Mouse (Mus musculus) frontal cortex, postnatal 36 days (tissue): ENCODE data around the gene Aox2.

Source experiments
- DNase-seq, 2 experiments: peaks; one replicate each; pipeline ENCODE4 v3.0.0; 2022; ENCODE audit warnings: low spot score in 2 of 2

Aox2 gene

GRCm38 (mm10) chr1:58278026-58278425 lies at the start of gene Aox2:
Gene Aox2 (plus strand): TSS chr1:58278326.
- DNase-seq, result no peak

- DNase-seq, result no peak
Observed at GRCm38 (mm10) chr1:58228916-58229315, 49.2 kb upstream of the Aox2 start.

DNA sequence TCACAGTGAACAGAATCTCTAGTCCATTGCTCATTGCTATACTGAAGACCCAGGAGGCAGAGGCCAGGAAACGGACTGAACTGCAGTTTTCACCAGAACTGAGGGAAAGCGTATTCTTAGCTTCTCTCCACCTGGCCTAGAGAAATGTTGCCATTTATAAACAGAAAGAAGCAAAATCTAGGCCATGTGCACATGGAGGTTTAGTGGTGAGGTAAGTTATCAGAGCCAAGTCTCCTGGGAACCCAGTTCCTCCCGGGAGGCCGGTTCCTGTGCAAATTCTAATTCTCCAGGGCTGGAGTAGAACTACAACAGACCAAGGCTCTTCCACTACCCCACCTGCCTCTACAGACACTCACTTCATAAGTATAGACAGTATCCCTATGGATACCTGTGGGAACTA lies 48.4 kb upstream of the Aox2 start:
- DNase-seq, result no peak

DNA sequence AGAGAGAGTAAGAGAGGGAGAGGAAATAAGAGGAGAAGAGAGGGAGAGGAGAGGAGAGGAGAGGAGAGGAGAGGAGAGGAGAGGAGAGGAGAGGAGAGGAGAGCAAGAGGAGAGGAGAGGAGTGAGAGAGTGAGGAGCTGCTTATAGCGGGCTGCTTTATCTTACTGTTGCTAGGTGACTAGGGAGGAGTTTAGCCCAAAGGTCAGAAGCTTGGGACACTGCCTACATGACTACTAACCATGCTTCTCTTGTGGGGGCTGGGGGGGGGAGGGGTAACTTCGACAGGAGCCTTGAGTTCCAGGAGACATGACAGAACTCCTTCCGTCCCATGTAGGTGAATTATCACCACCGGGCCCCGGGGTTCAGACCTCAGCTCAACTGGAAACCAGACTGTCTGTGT lies 47.6 kb upstream of the Aox2 start:
- DNase-seq, result no peak

DNA sequence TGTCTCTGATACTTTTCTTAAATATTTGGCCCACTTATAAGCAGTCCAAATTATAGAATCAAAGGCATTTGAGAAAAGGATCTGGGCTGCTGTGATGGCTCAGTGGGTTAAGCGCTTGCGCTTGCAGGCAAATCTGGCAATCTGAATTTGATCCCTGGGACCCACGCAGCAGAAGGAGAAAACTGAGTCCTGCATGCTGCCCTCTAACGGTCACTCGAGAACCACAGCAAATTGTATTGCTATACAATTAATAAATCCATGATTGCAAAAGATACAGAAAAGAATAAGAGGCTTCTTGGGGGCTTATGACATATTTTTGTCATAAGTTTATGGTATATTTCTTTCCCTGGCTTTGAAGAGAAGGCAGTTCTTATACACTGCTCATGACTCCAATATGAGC lies 42.7 kb upstream of the Aox2 start:
- DNase-seq, result no peak

DNA sequence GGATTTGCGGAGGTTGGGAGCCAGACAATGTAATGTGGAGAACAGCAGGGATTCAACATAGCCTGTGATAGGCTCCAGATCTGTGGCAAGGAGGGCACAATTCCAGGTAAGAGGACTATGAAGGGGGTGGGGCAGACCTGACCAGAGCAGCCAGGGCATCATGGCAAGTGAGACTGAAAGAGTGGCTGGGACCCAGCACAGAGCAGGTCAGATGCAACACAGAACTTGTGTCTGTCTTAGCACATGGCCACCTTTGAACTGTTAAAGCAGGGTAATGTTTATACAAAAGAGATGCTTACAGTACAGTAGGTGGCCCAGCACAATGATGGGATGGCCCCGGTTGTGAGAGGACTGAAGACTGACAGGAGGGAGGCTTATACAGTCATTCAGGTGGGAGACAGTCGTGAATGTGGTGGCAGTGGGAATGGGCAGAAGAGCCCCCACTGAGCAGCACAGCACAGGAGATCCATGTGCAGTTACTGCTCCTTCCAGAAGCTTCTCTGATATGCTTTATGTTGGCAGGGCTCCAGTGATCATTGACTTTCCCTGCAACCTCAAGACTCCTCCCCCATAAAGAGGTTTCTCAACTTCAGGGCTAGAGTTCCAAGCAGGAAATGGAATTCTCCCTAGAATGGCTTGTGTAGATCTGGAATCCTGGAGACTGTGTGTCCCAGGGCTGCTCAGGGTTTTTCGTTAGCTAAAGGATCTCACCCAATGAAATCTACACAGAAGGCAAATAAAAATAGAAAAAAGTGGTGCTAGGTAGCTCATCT lies 40.4 kb upstream of the Aox2 start:
- DNase-seq, result no peak

GRCm38 (mm10) chr1:58238440-58238839 lies 39.7 kb upstream of the Aox2 start:
- no peak for DNase-seq

DNA sequence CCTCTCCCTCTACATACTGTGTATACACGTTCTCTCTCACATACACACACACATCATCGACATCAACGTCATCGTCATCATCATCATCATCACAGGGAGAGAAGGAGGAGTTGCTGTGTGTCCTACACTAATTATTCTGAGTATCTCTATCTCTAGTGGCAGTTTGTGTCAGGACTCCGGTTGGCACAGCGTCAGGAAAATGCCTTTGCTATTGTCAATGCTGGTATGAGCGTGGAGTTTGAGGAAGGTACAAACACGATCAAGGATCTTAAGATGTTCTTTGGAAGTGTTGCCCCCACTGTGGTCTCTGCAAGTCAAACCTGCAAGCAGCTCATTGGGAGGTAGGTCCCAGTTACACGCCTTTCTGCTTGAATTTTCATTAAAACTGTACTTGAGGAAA lies 39.2 kb upstream of the Aox2 start:
- DNase-seq, result no peak

GRCm38 (mm10) chr1:58240347-58240746 lies 37.8 kb upstream of the Aox2 start:
- DNase-seq, result no peak

GRCm38 (mm10) chr1:58244487-58244886 lies 33.6 kb upstream of the Aox2 start:
- DNase-seq, result no peak

GRCm38 (mm10) chr1:58248518-58248917 lies 29.6 kb upstream of the Aox2 start:
- DNase-seq, result no peak

DNA sequence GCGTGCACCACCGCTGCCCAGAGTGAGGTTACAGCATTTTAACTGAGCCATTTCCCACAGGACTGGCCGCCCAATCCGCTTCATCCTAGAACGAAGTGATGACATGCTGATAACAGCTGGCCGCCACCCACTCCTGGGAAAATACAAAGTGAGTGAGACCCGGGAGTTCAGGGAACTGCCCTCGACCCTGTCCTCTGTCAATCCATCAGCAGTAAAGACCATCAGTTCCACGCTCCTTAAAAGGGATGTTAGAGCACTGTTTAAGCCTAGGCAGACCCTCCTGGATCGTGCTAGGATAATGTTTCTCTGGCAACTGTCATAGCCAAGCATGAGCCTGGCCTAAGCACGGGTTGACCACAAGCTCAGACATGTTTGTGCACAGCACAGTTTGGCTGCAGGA lies 24.7 kb upstream of the Aox2 start:
- DNase-seq, result no peak

DNA sequence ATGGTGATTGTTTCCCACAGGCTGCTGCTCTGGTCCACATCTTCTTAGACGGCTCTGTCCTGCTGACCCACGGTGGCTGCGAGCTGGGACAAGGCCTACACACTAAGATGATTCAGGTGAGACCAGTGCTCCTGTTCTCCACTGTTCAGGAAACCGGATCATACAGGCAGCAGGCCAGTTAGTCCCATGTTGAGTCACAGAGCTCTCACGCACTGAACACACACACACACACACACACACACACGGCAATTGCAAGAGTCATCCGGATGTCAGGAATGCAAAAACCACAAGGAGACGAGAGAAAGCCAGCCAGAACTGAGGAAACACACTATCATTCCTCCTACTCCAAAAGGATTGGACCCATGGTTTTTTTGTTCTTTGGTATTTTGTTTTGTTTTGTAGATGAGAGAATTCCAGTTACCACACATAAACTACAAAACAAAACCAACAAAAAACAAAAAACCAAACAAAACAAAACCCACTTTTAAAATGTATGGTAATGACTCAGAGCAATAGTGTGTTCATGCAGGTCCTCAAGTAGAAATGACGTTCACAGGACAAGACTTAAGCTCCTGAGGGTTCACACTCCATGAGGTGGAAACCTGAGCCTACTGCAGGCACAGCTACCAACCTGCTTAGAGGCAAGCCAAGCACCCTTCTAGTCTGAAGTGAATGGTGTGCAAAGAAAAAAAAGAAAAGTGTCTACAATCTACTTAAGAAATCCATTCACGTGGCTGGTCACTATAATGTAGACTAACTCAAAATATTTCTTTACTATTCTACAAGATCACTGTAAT lies 20.7 kb upstream of the Aox2 start:
- DNase-seq, result no peak

DNA sequence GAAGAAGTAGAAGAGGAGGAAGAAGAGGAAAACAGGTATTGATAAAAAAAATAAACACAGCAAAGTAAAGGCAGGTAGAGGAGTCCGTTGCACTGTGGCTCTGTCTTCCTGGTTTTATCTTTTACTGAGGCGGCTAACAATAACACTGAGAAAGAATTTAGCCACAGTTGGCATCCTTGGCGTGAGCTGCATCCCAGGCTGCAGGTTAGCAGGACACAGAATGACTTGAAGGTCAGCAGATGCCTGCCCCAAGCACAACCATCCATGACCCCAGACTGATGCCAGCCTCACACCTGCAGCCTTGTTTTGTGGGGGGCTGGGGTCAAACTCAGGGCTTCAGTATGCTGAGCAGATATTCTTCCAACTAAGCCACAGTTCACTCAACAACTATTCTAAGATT lies 17.8 kb upstream of the Aox2 start:
- no peak for DNase-seq

DNA sequence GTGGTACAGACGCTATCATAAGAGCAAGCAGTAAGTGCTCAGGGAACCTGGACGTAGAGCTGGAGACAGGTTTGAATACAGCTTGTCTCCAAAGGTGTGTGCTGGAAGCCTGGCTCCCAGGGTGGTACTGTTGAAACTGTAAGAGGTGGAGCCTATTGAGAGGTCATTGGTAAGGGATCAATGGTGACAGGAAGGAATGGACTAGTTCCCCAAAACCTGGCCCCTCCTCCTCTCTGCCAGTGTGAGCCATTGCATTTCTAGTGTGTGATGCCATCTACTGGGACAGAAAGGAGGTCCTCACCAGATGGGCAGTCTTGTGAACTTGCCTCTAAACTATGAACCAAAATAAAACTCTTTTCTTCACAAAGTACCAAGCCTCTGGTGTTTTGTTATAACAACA lies 9.9 kb upstream of the Aox2 start:
- DNase-seq, result no peak

- peak; percentile 51 to 80 for DNase-seq
Observed at GRCm38 (mm10) chr1:58270807-58271569, 7.1 kb upstream of the Aox2 start.

- no peak for DNase-seq
Observed at GRCm38 (mm10) chr1:58275879-58276278, 2.2 kb upstream of the Aox2 start.

- no peak for DNase-seq
Observed at GRCm38 (mm10) chr1:58278513-58278912, 387 bp downstream of the Aox2 start.

- no peak for DNase-seq
Observed at GRCm38 (mm10) chr1:58280381-58280780, 2.3 kb downstream of the Aox2 start.

- DNase-seq, result no peak
Observed at GRCm38 (mm10) chr1:58280939-58281624, 3.0 kb downstream of the Aox2 start.

DNA sequence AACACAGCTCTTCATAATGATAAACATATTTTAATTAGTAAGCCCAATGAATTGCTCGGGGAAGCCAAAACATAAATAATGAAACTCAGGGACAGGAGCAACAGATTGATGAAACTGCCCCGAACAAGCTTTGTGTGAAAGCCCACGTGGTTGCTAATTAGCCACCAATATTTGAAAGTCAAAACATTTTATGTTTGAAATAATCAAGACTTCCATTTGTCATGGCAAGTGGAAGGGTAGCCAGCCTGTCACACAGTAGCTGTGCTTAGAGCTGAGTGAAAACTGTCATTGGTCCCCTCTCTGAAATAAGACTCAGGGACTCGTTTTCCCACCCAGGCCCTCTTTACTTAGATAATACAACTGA lies 3.5 kb downstream of the Aox2 start:
- no peak for DNase-seq

DNA sequence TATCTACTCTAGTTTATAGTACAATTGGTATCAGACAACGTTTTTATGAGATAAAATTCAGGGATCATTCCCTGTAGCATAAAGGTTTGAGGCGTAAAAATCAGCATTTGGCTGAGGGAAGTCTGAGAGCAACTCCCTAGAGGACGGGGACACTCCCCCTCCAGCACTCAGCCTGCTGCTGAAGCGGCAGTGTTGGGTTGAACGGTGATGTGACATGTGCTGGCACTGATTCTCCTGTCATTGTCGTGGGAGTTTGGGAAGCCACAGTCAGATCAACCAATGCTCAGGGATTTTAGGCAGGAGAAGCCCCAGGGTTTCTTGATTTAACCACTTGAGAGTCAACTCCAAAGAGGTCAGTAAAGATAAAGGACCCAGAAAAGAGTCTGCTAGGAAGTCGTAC lies 6.4 kb downstream of the Aox2 start:
- no peak for DNase-seq
